Mouse (Mus musculus) megakaryocyte progenitor cell, adult 5-6 weeks (primary cell): ENCODE measurements around the gene Pank1. TPM values are rescaled to one million over a fixed set of nuclear protein-coding genes. Genes with fewer than 3 reads are reported as not detected.
A peak's percentile ranks its signal among the peaks of the same experiment; 100 is the strongest.

ENCODE experiments used
- ATAC-seq: replicated peaks from 2 replicates; pipeline ENCODE4 v1.8.0; 2016; ENCODE audit warnings: mild to moderate bottlenecking, moderate TSS enrichment, inconsistent platforms; ENCODE audit not compliant: poor library complexity
- total RNA-seq, 2 experiments: library from RNA; stranded (forward) in 1 of 2; stranded (reverse) in 1 of 2; fragments of 157-497, 149-512 nt in 1 of 2; fragments of 200-1000 nt in 1 of 2; gene quantifications; 2 replicates each; pipeline versions ENCODE4 v1.2.3 to v1.2.4; 2015 to 2017

Pank1 gene
- total RNA-seq, 2 experiments from 2014 or later = 5.1 to 16.2 TPM

DNA sequence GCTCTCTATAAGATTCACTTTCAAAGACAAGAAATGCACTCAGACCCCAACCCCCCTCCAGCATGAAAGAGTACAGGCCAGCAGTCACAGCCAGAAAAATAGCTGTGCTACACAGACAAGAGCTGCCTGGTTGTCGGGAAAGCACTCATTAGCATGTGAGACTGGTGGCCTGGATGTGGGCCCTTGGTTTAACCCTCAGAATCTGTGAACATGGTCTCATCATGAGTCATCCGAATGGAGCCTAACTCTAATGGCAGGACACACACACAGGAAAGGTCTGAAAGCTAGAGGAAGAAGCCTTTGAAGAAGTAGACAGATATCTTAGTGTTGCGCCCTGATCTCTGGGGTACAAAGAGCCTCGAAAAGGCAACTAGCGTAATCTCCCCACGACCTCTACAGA, 51.8 kb downstream of the Pank1 start:
- no peak for ATAC-seq

- peak; percentile 85 for ATAC-seq
Measured at GRCm38 (mm10) chr19:34825946-34826655, 53.2 kb downstream of the Pank1 start.

DNA sequence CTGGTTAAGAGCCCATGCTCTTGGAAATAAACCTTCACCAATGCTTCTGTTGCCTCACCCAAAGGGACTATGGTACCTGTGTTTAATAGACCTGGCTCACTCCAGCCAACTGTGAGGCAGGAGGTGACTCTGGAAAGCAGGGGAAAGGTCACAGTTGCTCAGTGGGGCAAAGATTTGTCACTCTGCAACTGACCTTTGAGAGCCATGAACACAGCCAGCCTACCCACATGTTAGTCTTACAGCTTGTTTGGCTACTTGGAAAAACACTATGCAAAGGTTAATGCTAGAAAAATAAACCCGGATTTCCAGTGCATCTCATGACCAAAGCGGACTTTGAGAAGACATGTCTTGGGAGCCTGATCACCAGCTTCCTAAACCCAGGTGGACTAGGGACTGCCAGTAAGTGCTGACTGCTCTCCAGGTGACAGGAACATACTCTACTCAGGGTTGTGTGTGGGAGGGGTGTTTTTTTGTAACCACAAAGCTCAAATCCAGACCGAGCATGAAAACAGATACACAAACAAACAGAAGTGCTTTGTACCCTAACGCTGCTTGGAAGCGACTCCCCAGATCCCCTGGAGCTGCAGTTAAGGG, 59.6 kb downstream of the Pank1 start:
- ATAC-seq = no peak

DNA sequence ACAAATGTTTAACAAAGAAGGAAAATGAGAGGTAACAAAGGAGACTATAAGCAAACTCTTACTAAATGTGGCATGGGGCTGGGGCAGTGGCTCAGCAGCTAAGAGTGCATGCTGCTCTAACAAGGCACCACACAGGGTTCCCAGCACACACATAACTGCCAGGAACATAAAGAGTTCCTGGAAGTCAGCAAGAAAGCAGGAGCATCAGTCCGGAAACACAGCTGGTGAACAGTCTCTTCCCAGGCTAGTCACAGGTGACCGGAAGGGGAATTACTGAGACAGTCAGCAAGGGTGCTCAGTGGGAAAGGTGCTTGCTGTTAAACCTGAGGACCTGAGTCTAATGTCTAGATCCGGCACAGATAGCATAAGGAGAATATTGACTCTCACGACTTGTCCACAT, 63.9 kb downstream of the Pank1 start:
- no peak for ATAC-seq

DNA sequence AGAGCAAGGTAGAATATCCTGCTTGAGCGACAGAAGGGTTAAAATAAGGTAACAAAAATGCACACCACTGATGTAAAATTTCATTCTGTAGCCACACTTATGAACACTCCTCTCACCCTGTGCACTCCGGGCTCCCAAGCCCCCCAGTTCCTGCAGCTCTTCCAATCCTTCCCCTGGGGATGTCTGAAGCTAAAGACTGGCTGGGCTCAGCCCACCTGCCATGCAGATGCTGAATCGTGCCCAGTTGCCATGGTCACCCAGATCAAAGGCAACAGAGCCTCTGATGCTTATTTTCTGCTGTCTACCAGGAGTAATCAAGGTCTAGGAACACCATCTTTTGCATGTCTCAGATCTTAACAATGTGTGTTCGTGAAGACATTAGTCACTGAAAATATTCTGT, 64.6 kb downstream of the Pank1 start:
- ATAC-seq = no peak

DNA sequence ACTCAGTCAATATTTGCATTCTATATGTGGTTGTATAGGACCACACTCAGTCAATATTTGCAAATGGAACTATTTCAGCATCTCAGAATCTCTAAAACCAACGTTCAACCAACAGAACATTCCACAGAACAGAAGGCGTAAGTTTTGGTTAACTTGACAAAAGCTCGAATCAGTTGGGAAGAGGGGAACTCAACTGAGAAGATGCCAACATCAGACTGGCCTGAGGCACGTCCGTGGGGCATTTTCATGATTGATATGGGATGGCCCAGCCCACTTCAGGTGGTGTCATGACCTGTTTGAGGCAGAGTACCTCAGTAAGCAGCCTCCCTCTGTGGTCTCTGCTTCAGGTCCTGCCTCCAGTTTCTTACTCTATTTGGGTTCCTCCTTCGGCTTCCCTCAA, 65.3 kb downstream of the Pank1 start:
- no peak for ATAC-seq

- no peak for ATAC-seq
Measured at GRCm38 (mm10) chr19:34813533-34813932, 65.7 kb downstream of the Pank1 start.

DNA sequence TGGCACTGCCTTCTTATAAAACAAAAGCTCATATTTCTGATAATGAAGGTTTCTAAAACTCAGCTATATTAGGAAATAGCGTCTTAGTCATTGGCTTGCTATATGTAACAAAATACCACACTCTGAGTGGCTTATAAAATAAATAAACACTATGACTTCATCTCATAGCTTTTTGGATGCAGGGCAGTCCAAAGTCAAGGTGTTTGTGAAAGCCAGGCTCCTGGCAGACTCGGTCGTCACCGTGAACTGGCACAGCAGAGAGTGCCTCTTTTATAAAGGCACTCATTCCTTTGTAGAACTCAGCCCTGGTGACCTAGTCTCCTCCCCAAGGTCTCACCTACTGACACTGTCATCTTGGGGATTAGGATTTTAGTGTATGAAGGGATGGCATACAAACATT, 66.5 kb downstream of the Pank1 start:
- ATAC-seq = no peak

GRCm38 (mm10) chr19:34807173-34807572, 72.1 kb downstream of the Pank1 start:
- peak; percentile 96 for ATAC-seq

- ATAC-seq = no peak
Measured at GRCm38 (mm10) chr19:34805071-34805470, 74.2 kb downstream of the Pank1 start.

DNA sequence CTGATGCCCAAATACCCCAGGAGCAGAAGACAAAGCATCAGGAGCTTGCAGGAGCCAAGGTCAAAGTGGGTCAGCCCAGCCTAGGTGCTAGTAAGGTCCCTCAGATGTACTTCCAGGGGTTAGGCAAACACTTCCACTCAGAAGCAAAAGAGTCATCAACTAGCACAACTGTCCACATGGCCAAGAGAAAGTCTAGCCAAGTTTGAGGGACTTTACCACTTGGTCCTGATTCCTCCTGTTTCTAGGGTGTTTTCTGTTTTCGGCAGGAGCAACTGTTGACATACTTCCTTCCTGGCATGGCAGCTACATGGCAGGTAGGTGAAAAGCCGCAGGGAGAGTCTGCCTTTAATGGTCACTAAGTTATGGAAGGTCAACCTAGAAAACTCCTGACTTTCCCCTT, 74.7 kb downstream of the Pank1 start:
- no peak for ATAC-seq

- ATAC-seq = no peak
Measured at GRCm38 (mm10) chr19:34803396-34803795, 75.9 kb downstream of the Pank1 start.

GRCm38 (mm10) chr19:34799644-34800267, 79.5 kb downstream of the Pank1 start:
- ATAC-seq = peak; percentile 77

DNA sequence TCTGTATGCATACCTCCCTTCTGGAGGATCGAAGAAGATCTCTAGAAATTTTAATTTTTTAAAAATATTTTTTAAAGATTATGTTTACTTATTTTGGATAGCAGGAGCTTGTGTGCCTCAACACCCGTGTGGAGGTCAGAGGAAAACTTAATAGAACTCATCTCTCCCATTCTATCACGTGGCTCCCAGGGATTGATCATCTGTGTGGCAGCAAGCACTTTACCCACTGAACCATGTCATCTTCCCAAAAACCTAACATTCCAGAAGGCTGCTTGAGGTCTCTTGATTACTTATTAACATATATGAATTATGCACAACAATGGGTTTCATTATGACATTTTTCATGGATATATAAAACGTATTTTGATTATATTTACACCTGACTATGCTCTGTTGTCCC, 82.9 kb downstream of the Pank1 start:
- ATAC-seq = no peak

GRCm38 (mm10) chr19:34782491-34782890, 96.8 kb downstream of the Pank1 start:
- ATAC-seq = no peak

DNA sequence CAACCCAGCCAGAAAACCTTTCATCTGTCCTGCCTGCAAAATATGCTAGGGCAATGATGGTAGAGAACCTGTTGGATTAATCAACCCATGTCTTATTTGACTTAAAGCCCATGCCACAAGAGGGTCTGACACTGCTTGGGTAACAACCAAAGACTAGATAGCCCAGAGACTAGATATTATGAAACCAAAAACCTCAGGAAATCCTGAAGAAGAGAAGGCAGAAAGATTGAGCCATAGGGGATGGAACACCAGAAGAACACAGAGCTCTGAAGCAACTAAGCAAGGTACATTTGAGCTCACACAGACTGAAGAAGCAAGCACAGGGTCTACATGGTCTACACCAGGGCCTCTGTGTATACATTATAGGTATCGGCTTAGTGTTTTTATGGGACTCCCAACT, 100.3 kb downstream of the Pank1 start:
- ATAC-seq = peak; percentile 74

GRCm38 (mm10) chr19:34778098-34778497, 101.2 kb downstream of the Pank1 start:
- ATAC-seq = no peak

DNA sequence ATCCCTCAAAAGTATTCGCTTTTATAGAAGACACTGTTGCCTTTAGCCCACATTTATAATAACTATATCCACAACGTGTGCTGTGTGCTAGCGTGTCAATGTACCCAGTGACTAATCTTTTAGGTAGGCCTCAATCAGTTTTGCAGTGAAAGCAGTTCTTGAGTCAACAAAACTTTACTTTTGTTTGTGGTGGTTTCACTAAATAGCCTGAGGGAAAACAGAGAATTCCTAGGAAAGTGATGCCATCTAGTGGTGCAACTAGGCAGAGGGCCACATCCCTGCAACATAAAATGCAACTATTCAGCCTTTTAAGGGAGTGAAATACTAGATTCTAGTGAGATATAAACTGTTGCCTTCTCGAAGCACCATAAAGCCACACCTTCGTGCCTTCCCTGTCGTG, 106.5 kb downstream of the Pank1 start:
- peak; percentile 75 for ATAC-seq

GRCm38 (mm10) chr19:34770764-34771163, 108.5 kb downstream of the Pank1 start:
- ATAC-seq = no peak

DNA sequence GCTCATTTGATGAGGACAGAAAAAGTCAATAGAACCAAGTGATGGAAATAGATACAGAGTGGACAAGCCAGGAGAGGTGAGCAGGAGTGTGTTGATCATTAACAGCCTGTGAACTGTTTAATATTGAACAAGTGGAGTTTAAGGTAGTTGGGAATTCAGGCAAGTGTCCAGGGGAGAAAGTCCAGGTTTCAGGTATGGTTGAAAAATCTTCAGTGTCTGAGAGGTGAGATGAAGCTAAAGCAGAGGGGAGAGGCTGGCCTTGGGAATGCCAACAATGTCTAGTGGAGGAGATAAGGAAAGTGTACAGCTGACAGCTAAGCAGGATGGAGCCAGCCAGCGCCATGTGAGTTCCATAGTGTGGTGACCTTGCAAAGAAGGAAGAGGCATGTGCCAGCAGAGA, 120.5 kb downstream of the Pank1 start:
- no peak for ATAC-seq
